Comparison of ENCODE assay signal across 8 mouse cellular contexts in genomic region chr12:110804261-110804660, GRCm38 (mm10). TPM values are rescaled to one million over a fixed set of nuclear protein-coding genes. Genes with fewer than 3 reads are reported as not detected.
DNase-seq lines count a peak whose midpoint lies in the region; ATAC-seq lines count a peak whose summit lies in the region.

No protein-coding gene starts in this region.

- H3K27ac ChIP-seq in midbrain, embryonic 12.5 days (replicated peaks): no peak overlapping the region; the same call in 1 of the 2 replicates
- H3K27ac ChIP-seq in midbrain, embryonic 15.5 days: no peak overlapping the region
- no peak overlapping the region for H3K27ac ChIP-seq in midbrain, embryonic 13.5 days

- H3K4me2 ChIP-seq in midbrain, embryonic 12.5 days (replicated peaks): no peak overlapping the region
- H3K4me2 ChIP-seq in midbrain, embryonic 15.5 days: no peak overlapping the region
- H3K4me2 ChIP-seq in midbrain, embryonic 13.5 days (replicated peaks): no peak overlapping the region

- ATAC-seq in midbrain, embryonic 12.5 days (ENCODE audit: low FRiP score, low read depth): peak; percentile 60
- no peak; the same call in 1 of the 2 replicates for ATAC-seq in midbrain, embryonic 15.5 days (replicated peaks)
- ATAC-seq in midbrain, embryonic 13.5 days: peak; percentile 63; the same call in 1 of the 2 replicates
- ATAC-seq in erythroid progenitor cell, adult 5-6 weeks (replicated peaks; ENCODE audit: low FRiP score, poor library complexity, severe bottlenecking): no peak

- peaks cover 25% of the 10 kb centered on the region for H3K4me1 ChIP-seq in midbrain, embryonic 12.5 days
- peaks cover 4% of the 10 kb centered on the region for H3K4me1 ChIP-seq in midbrain, embryonic 15.5 days
- peaks cover 34% of the 10 kb centered on the region for H3K4me1 ChIP-seq in midbrain, embryonic 13.5 days (replicated peaks)

- peak; percentile 36 for DNase-seq in cerebellum, adult 8-10 months
- peak; percentile 23 to 27 for DNase-seq in heart, postnatal 14 days
- DNase-seq in left cerebral cortex, adult 18-20 months (ENCODE audit: low spot score in 2 of 2): no peak
- no peak for DNase-seq in left cerebral cortex, adult 8-10 months (ENCODE audit: low spot score in 2 of 2)

- WGBS in midbrain, embryonic 12.5 days: 30% methylated on average over 10 of the region's 10 CpGs
- 19% methylated on average over 10 of the region's 10 CpGs for WGBS in midbrain, embryonic 15.5 days
- WGBS in midbrain, embryonic 13.5 days: 22% methylated on average over 10 of the region's 10 CpGs

- H3K4me3 ChIP-seq in midbrain, embryonic 12.5 days: no peak overlapping the region
- H3K4me3 ChIP-seq in midbrain, embryonic 15.5 days: no peak overlapping the region
- H3K4me3 ChIP-seq in midbrain, embryonic 13.5 days (replicated peaks): no peak overlapping the region

- no peaks in the 10 kb centered on the region for H3K27me3 ChIP-seq in midbrain, embryonic 12.5 days
- H3K27me3 ChIP-seq in midbrain, embryonic 15.5 days (replicated peaks): no peaks in the 10 kb centered on the region
- H3K27me3 ChIP-seq in midbrain, embryonic 13.5 days: no peaks in the 10 kb centered on the region

- no peak overlapping the region for H3K9ac ChIP-seq in midbrain, embryonic 12.5 days (replicated peaks)
- no peak overlapping the region for H3K9ac ChIP-seq in midbrain, embryonic 15.5 days
- no peak overlapping the region for H3K9ac ChIP-seq in midbrain, embryonic 13.5 days (replicated peaks)

- H3K9me3 ChIP-seq in midbrain, embryonic 12.5 days: no peaks in the 10 kb centered on the region
- no peaks in the 10 kb centered on the region for H3K9me3 ChIP-seq in midbrain, embryonic 15.5 days
- H3K9me3 ChIP-seq in midbrain, embryonic 13.5 days: no peaks in the 10 kb centered on the region

- intact Hi-C loops in heart, postnatal 14 days (cut with DNase I): no loop called here

- peaks cover 6% of the 10 kb centered on the region for H3K36me3 ChIP-seq in midbrain, embryonic 12.5 days
- H3K36me3 ChIP-seq in midbrain, embryonic 15.5 days (replicated peaks): no peaks in the 10 kb centered on the region
- H3K36me3 ChIP-seq in midbrain, embryonic 13.5 days: peaks cover 29% of the 10 kb centered on the region; the same call in 1 of the 2 replicates

RNA-seq across cellular contexts. Expression of gene Mok, which starts 36.5 kb away (rescaled TPM):
- 11.1 and 13.2 TPM in 2 replicates for polyA plus RNA-seq in midbrain, embryonic 12.5 days (2016; fragmentation: Nextera tagmentation; extraction: Ambion mirVana)
- polyA plus RNA-seq in midbrain, embryonic 15.5 days (2015; fragmentation: Nextera tagmentation; extraction: Ambion mirVana): 17.0 and 17.2 TPM in 2 replicates
- total RNA-seq in heart, postnatal 14 days (2021): under 1 TPM; 0.65 to 0.78 TPM
- 12.1 and 12.2 TPM in 2 replicates for polyA plus RNA-seq in midbrain, embryonic 13.5 days (2015; fragmentation: Nextera tagmentation; extraction: Ambion mirVana)
- total RNA-seq in left cerebral cortex, adult 18-20 months (2021): 10 to 100 TPM; 10.9 to 11.6 TPM
- total RNA-seq in erythroid progenitor cell, adult 5-6 weeks (2015; ENCODE audit: low replicate concordance): not detected in 2 replicates
- total RNA-seq in erythroid progenitor cell, adult 5-6 weeks (2017; ENCODE audit: low replicate concordance): 0.26 TPM in 1 of 2 replicates, not detected in the other
- 10 to 100 TPM in 2 of 4 experiments, 1 to 10 TPM in 2; 9.8 to 11.6 (median 10.5) TPM for total RNA-seq in left cerebral cortex, adult 8-10 months (2022)

RNA-seq across cellular contexts. Expression of gene Zfp839, which starts 45.8 kb away (rescaled TPM):
- polyA plus RNA-seq in midbrain, embryonic 12.5 days (2016; fragmentation: Nextera tagmentation; extraction: Ambion mirVana): 3.9 and 5.1 TPM in 2 replicates
- 3.9 and 4.4 TPM in 2 replicates for polyA plus RNA-seq in midbrain, embryonic 15.5 days (2015; fragmentation: Nextera tagmentation; extraction: Ambion mirVana)
- 1 to 10 TPM; 7.9 to 8.0 TPM for total RNA-seq in heart, postnatal 14 days (2021)
- polyA plus RNA-seq in midbrain, embryonic 13.5 days (2015; fragmentation: Nextera tagmentation; extraction: Ambion mirVana): 3.9 and 4.3 TPM in 2 replicates
- 10 to 100 TPM; 11.7 to 12.8 TPM for total RNA-seq in left cerebral cortex, adult 18-20 months (2021)
- 1.1 TPM in 1 of 2 replicates, not detected in the other for total RNA-seq in erythroid progenitor cell, adult 5-6 weeks (2015; ENCODE audit: low replicate concordance)
- total RNA-seq in erythroid progenitor cell, adult 5-6 weeks (2017; ENCODE audit: low replicate concordance): 0.77 TPM in 1 of 2 replicates, not detected in the other
- 10 to 100 TPM; 12.3 to 15.5 (median 13.0) TPM for total RNA-seq in left cerebral cortex, adult 8-10 months (2022)

Comparison
In these comparisons a context has a peak if more than half of its experiments do, and no peak if none do; other contexts are left out.
1. ATAC-seq: peak in midbrain, embryonic 12.5 days (single experiment) and midbrain, embryonic 13.5 days (single experiment); none in midbrain, embryonic 15.5 days (single experiment) and erythroid progenitor cell, adult 5-6 weeks (single experiment).
2. DNase-seq: peak in cerebellum, adult 8-10 months (single experiment) and heart, postnatal 14 days (2 of 2); none in left cerebral cortex, adult 18-20 months (0 of 2) and left cerebral cortex, adult 8-10 months (0 of 2).
3. RNA of gene Mok, which starts 36.5 kb away (total RNA-seq): 10.9 to 11.6 TPM in left cerebral cortex, adult 18-20 months and 9.8 to 11.6 TPM in left cerebral cortex, adult 8-10 months; 0.65 to 0.78 TPM in heart, postnatal 14 days and 0.26 TPM in erythroid progenitor cell, adult 5-6 weeks; every median in the first group is over 4 times any median in the second.
4. RNA of gene Zfp839, which starts 45.8 kb away (total RNA-seq): 12.3 to 15.5 TPM in left cerebral cortex, adult 8-10 months, 11.7 to 12.8 TPM in left cerebral cortex, adult 18-20 months and 7.9 to 8.0 TPM in heart, postnatal 14 days; 0.77 to 1.1 TPM in erythroid progenitor cell, adult 5-6 weeks; every median in the first group is over 4 times any median in the second.